Mouse (Mus musculus) adrenal gland, adult 18-20 months (tissue): ENCODE measurements around the gene Serpinb7. TPM values are rescaled to one million over a fixed set of nuclear protein-coding genes. Genes with fewer than 3 reads are reported as not detected.

Experiments
- DNase-seq, 2 experiments: peaks; one replicate each; pipeline ENCODE4 v3.0.0; 2021 to 2022; ENCODE audit warnings: low spot score in 2 of 2
- total RNA-seq, 2 experiments: library from RNA; stranded (reverse); gene quantifications; 1 replicate in 1 of 2; 2 replicates in 1 of 2; pipeline ENCODE4 v1.2.3; 2021

The Serpinb7 gene
- total RNA-seq, 2 experiments from 2014 or later, result not detected

- DNase-seq, result no peak
These were observed 90.1 kb downstream of the Serpinb7 start for GRCm38 (mm10) chr1:107489577-107489976.

DNA sequence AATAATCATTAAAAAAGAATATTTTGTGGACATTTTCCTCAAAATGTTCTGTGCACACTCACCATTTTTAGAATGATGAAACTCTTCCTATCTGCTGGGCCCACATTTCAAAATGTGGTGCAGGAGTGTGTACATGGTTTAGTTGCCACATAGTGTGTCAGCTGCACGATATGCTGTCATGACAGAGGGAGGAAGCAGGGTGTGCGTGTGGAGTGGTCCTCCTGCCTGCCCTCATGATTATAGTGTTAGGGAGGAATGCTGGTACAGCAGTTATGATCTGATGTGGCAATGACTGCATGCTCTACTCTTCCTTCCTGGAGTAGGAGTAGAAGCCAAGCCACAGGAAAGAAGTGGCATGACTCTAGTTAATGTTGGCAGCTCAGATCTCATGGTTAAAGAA lies 97.3 kb downstream of the Serpinb7 start:
- no peak for DNase-seq

GRCm38 (mm10) chr1:107502025-107502424 lies 102.6 kb downstream of the Serpinb7 start:
- no peak for DNase-seq

Other genes with a start within 250 kb of the Serpinb7 start
- not detected for gene Serpinb3b, start 121.3 kb upstream of the Serpinb7 start, total RNA-seq
- gene Serpinb3c, start 121.3 kb upstream of the Serpinb7 start, total RNA-seq, result not detected
- gene Serpinb11, start 38.5 kb upstream of the Serpinb7 start, total RNA-seq, result not detected
- under 1 TPM in 1 of 2 experiments, not detected in 1; 0.74 TPM for gene Serpinb2, start 111.8 kb downstream of the Serpinb7 start, total RNA-seq
- 1 to 10 TPM; 2.4 to 3.2 TPM for gene Serpinb8, start 190.4 kb downstream of the Serpinb7 start, total RNA-seq